Mouse (Mus musculus) limb, embryonic 12.5 days (tissue): ENCODE results near the gene Adam26b. TPM values are rescaled to one million over a fixed set of nuclear protein-coding genes. Genes with fewer than 3 reads are reported as not detected.
"Not testable (repeated sequence)": the region's sequence is repeated elsewhere in the genome, so short reads cannot be mapped to it uniquely, and the experiment has no call there.

ENCODE experiments used
- ATAC-seq: fragments of 200-750 bp; cut with Nextera tagmentation; 2 replicates; pipeline ENCODE4 v1.8.0; 2017; ENCODE audit warnings: low read depth, moderate TSS enrichment; ENCODE audit not compliant: insufficient number of reproducible peaks, insufficient read depth, low FRiP score, low TSS enrichment
- H3K27ac ChIP-seq: fragments of 300-500 bp; sonication (generic); 2 replicates; pipeline ENCODE4 v1.5.1; 2016; ENCODE audit warnings: mild to moderate bottlenecking, moderate library complexity
- H3K27me3 ChIP-seq: fragments of 300-500 bp; sonication (generic); 2 replicates; pipeline ENCODE4 v1.6.1; 2016; ENCODE audit warnings: mild to moderate bottlenecking, moderate library complexity
- H3K36me3 ChIP-seq: fragments of 300-500 bp; sonication (generic); 2 replicates; pipeline ENCODE4 v1.6.1; 2016; ENCODE audit warnings: mild to moderate bottlenecking, moderate library complexity
- H3K4me1 ChIP-seq: fragments of 300-500 bp; sonication (generic); replicated peaks from 2 replicates; pipeline ENCODE4 v1.6.1; 2016
- H3K4me2 ChIP-seq: fragments of 300-500 bp; sonication (generic); 2 replicates; pipeline ENCODE4 v1.6.1; 2016; ENCODE audit warnings: mild to moderate bottlenecking, moderate library complexity
- H3K4me3 ChIP-seq: fragments of 300-500 bp; sonication (generic); replicated peaks from 2 replicates; pipeline ENCODE4 v1.5.1; 2016; ENCODE audit warnings: mild to moderate bottlenecking
- H3K9ac ChIP-seq: fragments of 300-500 bp; sonication (generic); replicated peaks from 2 replicates; pipeline ENCODE4 v1.6.1; 2016; ENCODE audit warnings: mild to moderate bottlenecking, moderate library complexity
- H3K9me3 ChIP-seq: fragments of 300-500 bp; sonication (generic); 2 replicates; pipeline ENCODE4 v1.6.1; 2016; ENCODE audit warnings: mild to moderate bottlenecking, moderate library complexity
- WGBS: fragments of 180-500 bp; shearing (Covaris S2); methylation state at CpG from one replicate; pipeline ENCODE4 v1.1.7; 2016; 5-methylcytosine and 5-hydroxymethylcytosine counted together
- polyA plus RNA-seq: library from polyadenylated mRNA; unstranded; fragments of >200 nt; fragmentation: Nextera tagmentation; extraction: Ambion mirVana; gene quantifications from 2 replicates; pipeline ENCODE4 v1.2.1, GENCODE M21; 2016

Gene Adam26b
- not detected in 2 replicates for polyA plus RNA-seq

DNA sequence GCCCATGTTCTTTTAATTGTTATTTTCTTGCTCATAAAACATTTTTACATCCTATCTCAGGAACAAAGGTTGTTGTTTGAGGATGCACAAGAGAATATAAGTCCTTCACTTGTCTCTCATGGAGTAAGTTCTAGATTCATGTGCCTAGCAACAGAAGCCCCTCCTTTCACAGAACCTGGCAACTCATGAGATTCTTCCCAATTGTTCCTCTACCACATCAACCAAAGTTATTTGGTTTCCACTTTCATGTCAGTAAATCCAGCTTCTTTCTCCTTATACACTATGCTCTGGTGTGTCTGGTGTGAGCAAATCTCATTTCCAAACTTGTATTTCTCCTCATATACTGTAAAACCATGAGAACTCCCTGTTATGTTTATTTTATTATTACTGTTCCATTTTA, at the start of gene Adam26b:
Gene Adam26b, minus strand, starts transcription at position 101 of the 400 bp plus-strand sequence.
- not testable (repeated sequence) for H3K9me3 ChIP-seq, ATAC-seq, H3K9ac ChIP-seq, H3K27me3 ChIP-seq, H3K27ac ChIP-seq, H3K4me3 ChIP-seq, H3K4me2 ChIP-seq, H3K4me1 ChIP-seq, H3K36me3 ChIP-seq

- H3K4me2 ChIP-seq, ATAC-seq, H3K4me1 ChIP-seq, H3K4me3 ChIP-seq, H3K9me3 ChIP-seq, H3K27ac ChIP-seq, H3K27me3 ChIP-seq, H3K36me3 ChIP-seq, H3K9ac ChIP-seq: not testable (repeated sequence)
- 94% methylated on average over 2 of the region's 2 CpGs for WGBS
Observed at GRCm38 (mm10) chr8:43576607-43577006, 48.7 kb upstream of the Adam26b start, which contains the start of gene Adam26a. Gene Adam26a (minus strand): TSS chr8:43576707.

Other genes starting within 250 kb of the Adam26b start
- 0.11 and 0.23 TPM in 2 replicates for gene Zfp42, start 221.1 kb downstream of the Adam26b start, polyA plus RNA-seq
- not detected in 2 replicates for gene Adam26a, start 48.6 kb upstream of the Adam26b start, polyA plus RNA-seq
- not detected in 2 replicates for gene Gm5346, start 99.2 kb upstream of the Adam26b start, polyA plus RNA-seq
- not detected in 2 replicates for gene Adam34, start 181.9 kb upstream of the Adam26b start, polyA plus RNA-seq